Mouse (Mus musculus) R1 (cell line): ENCODE data around the gene Tob1.

ENCODE experiments used
- DNase-seq: peaks from one replicate; pipeline ENCODE4 v3.0.0-alpha.2; 2018; ENCODE audit warnings: low read depth, low spot score

The Tob1 gene

DNA sequence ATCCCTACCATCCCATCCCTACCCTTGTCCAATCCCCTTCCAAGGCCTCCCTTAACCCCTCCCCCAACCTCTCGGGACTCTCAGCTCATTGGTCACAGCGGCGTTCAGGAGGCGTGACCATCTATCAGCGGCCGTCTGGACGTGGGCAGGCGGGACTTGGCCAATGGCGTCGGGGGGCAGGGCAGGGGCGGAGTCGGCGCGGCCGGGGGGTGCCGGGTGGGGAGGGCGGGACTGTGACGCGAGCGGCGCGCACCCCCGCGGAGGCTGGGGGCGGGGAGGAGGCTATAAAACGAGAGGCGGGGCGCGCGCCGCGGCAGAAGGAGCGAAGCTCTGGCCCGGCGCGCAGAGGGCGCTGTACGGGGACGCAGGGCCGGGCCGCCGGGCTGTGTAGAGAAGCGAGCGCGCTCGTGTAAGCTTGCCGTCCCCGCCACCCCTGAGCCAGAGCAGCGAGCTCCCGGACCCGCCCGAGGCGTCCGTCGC, at the start of gene Tob1:
TSS of gene Tob1 (plus strand) at position 331 of the 480 bp plus-strand sequence.
- DNase-seq = peak; percentile 100

DNA sequence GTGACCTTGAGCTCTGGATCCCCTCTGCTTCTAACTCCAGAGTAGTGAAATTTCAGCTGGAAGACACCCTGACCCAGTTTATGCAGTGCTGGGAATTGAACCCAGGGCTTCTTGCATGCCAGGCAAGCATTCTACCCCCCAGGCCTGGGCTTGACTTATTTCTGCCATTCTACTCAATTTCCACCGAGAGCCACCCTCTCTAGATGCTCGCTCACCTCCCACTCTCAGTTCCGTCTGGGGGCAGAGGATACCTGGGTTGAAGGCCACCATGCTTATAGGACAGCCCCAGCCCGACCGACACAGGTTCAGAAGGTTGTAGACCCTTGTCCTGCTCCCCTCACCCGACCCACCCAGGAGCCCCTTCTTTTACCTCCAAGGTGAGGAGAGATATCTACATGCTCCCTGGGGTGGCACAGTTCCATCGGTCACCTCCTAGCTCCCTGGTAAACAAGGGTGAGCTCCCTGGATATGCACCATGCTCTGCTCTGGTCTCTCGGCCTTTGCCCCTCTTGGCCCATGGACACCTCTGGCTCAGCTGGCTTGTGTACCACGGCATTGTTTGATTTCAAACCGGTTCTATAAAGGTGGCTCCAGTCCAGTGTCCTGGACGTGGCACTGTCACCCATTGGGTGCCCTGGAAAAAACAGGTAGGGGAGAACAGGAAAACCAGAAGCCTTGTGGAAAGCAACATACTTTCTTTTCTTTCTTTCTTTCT, 49.2 kb upstream of the Tob1 start:
- no peak for DNase-seq

DNA sequence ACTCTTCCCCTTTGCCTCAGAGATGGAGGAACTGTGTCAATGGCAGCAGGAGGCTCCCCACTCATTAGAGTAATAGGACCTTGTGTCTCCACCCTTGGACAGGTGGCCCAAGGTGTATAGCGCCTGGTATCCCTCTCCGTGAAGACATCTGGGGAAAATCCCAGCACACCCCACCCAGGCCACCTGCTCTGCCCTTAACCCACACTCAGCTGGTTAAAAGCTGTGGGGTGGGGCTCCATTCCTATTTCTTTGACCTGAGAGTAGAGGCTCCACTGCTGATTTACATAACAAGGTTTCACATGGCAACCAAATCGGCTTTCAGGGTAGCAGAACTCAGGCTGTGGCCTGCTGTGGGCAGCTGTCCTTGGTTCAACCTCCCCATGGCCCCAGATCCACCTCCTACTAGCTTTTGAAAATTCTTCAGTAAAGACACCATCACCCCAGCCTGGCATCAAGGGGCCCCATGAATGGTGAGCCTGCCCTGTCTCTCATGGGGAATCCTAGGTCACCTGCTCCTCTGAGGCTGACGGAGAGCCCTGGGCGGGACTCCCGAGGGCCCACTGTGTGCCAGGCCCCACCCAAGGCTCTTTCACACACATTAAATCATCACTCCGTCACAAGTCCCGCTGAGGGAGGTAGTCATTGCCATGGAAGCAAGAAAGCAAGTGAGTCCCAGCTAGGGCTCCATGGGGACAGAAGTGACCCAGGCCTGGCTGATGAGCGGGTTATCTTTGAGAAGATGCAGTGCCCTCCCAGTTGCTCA, 48.1 kb upstream of the Tob1 start:
- DNase-seq = peak; percentile 91

DNA sequence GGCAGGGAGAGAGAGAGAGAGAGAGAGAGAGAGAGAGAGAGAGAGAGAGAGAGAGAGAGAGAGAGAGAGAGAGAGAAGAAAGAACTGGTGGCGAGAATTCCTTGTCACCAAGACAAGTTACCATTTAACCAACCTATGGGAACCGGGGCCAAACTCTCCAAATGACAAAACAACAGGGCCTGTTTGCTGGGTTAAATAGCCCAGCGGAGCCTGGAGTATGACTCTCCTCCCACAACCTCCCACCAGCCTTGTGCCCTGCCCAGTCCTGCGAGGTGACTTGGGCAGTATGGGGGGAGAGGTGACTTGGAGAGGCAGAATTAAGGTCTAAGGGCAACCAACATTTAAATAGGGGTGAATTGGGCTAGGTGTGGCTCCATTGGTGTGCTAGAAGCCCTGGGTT, 45.5 kb upstream of the Tob1 start:
- no peak for DNase-seq

DNA sequence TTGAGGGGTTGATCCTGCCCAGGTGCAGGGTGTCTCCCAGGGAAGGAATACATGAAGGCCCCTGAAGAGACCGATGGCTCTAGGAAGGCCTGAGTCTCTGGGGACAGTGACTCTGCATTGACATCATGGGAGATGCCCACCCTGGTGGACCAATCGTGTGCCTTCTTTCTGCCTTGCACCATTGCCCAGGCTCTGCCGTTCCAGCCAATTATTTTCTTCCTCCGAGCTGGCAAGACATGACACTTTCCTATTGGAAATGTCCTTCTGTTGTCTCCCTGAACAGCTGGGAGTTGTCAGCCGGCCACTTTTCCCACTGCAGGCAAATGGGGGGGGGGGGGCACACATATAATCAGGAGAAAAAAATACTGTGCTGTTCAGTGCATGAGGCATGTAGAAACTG, 43.0 kb upstream of the Tob1 start:
- DNase-seq = no peak

DNA sequence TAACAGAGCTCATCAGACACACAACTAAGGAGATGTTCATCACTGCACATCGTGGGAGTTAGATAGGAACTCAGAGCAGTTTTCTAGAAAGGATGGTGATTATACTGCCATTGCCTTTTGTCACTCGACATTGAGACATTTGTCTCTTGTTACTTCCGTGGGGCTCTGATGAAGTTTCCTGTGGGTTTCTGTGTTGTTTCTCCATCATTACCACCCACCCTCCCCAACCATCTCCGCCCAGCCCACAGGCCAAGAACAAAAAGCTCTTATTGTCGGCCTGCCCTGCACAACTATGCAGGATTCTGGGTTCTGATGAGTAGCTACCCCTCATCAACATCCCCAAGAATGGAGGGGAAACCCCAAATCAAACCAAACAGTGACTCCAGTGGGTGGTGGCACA, 41.7 kb upstream of the Tob1 start:
- no peak for DNase-seq

DNA sequence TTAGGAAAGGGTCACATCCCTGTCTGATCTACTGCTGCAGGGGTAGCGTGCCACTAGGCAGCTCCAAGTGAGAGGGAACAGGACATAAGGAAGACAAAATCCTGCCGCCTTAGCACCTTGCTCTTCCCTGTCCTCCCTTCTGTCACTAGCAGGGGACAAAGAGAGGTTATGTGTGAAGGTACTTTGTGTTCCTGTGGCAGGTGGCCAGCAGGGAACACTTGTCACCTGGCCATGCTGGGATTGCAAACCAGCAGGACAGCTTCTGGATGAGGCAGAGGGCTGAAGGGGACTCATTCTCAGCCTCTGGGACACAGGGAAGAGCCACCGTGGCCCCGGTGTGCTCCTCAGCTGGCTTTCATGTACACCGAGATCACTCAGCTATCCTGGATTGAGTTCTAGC, 39.6 kb upstream of the Tob1 start:
- DNase-seq = no peak

DNA sequence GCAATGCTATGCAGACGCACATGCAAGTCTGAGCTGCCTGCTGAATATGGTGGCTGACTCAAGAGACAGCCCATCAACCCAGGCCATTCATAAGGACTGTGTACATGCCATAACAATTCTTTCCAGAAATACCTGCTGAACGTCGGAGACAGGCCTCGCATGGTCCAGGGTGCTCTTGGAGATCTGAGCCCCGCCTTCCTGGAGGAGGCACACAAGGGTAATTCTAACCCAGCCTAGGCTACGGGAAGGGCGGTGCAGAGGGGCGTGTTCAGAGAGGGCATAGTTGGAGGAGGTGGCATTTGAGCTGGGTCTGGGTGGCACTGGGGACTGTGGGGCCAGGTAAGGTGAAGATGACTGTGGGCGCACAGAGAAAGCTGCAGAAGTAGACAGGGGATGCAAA, 39.1 kb upstream of the Tob1 start:
- DNase-seq = no peak

DNA sequence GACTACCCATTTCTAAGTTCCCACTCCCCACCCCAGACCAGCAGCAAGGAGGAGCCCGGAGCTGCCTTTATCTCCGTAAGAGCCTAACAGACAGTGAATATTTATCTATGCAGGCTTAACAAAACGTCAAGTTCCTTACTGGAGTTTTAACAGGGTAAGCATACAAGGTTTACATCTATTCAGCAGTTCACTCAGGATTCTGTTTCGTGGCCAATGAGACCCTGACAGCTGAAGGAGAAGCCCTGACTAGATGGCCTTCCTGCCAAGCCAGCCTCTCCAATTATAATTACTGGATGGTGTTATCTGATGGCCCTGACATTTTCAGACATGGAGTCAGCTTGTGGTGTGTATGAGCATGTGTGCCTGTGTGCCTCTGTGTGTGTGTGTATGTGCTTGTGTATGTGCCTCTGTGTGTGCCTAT, 37.5 kb upstream of the Tob1 start:
- no peak for DNase-seq

DNA sequence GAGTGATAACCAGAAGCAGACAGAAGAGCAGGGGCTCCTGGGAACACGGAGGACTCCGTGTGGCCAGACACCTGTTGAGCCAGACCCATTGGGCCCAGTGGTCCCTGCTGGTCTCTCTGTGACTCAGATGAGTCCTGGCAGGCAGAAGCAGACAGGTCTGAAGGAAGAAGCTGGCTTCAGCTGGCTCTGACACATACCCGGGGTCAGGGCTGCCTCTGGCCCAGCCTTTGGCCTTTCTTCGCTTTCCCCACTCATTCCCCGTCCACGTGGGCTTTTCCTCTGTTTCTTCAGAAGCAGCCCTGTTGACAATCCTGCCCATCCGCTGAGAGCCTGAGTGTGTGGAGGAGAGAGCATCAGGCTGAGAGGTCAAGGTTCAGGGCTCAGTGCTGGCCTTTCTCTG, 36.0 kb upstream of the Tob1 start:
- DNase-seq = no peak

DNA sequence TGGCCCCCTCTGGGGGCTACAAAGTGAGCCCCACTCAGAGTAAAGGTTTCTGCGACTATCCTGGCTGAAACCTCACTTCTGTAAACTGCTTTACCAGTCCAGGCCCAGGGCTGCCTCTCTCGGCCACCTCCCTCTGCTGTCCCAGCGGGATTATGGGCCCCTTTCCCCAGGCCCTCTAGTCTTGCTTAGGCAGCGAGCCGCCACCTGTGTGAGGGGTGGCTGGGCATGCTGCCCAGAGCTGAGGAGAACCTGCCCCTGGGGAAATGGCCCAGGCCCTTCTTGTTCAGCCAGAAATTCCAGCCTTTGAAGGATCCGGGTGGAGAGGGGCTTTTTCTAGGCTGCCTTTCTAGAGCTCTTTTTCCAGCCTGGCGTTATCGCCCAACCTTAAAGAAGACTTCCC, 35.6 kb upstream of the Tob1 start:
- no peak for DNase-seq

DNA sequence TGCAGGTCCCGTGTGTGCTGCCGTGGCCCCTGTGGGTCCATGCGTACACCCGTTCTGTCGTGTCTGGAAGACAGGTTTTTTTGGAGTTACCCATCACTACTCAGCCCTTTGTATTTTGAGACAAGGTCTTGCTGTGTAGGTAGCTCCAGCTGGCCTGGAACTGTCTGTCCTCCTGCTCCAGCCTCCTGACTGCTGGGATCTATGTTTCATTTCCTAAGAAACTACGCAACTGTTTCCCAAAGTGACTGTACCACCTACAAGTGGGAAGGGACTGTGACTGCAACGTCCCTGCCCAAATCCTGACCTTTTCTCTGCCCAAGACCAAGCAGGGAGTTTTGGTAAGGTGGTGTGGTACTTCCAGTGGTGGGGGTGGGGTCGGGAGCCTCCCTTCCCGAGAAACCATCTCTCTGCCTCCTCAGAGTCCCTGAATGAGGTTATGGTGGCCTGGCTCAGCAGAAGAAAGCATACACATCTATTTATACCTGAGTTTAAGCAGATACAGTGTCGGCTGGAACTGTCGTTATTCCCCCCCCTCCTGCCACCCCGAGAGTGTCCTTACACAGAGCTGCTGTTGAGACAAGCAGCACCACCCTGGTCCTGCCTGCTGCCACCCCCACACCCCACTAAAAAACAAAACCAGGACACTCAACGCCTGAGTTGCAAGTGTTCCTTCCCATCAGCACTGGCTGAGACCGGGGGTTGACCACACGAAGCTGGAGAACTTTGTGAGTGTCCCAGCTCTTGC, 33.2 kb upstream of the Tob1 start:
- DNase-seq = no peak

DNA sequence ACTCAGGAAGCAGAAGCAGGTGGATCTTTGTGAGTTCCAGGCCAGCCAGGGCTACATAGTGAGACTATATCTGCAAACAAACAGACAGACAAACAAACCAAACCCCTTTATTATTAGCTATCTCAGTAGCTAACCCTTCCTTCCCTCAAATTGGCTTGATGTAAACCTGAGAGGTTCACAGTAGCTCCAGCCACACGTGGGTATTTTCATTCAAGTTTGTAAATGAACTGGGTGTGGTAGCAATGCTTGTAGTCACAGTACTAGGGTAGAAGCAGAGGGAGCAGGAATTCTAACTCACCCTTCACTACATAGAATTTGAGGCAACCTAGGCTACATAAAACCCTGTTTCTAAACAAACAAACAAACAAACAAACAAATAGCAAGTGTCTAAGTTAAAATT, 31.5 kb upstream of the Tob1 start:
- DNase-seq = peak; percentile 72

DNA sequence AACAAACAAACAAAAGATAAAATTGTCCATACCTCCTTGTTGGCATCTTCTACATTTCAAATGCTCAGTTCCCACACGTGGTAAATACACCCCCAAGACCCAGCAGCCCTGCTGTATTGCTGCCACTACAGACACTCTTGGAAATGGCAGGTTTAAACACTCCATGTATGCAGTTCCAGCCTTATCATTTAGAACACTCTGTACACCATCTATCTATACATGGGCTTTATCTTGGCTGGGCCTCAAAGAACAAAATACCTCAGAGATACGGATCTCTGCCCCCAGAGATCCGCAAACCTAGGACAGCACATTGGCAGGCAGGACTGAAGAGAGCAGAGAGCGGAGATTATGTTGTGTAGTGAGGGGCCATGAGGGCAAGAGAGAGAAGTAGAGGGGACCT, 31.1 kb upstream of the Tob1 start:
- DNase-seq = no peak

DNA sequence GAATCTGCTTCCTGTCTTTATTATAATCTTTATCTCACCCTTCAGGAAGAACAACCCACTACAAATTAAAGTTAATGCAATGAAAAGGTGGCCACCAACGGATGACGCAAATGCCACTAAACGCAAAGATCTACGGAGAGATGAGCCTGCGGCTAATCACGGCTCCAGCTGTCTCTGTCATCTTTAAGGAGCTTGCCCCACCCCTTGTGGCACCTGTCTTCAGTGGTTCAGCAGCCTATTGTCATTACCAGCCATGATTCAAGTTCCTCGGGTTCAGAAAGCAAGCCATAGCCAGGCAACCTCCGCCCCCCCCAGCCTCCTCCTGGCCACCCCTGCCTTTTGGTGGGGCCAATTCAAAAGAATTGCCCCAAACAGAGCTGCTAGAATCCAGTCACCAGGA, 29.6 kb upstream of the Tob1 start:
- DNase-seq = no peak

DNA sequence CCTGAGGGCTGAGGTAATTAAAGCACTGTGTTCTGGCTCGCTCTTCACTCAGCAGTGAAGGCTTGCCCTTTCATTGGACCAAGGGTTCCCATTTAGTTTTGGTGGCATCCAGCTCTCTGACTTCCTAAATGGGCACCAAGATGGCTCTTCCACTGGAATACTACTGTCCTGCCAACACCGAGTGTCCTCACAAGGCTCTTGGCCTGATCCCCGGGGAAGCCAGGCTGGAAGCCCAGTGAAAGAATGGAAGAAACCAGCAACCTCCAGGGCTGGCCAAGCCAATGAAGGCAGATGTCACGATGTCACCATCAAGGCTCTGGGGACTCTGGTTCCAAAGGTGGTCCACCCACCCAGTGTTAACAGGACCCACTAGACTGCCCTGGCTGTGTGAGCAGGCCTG, 28.5 kb upstream of the Tob1 start:
- DNase-seq = no peak

DNA sequence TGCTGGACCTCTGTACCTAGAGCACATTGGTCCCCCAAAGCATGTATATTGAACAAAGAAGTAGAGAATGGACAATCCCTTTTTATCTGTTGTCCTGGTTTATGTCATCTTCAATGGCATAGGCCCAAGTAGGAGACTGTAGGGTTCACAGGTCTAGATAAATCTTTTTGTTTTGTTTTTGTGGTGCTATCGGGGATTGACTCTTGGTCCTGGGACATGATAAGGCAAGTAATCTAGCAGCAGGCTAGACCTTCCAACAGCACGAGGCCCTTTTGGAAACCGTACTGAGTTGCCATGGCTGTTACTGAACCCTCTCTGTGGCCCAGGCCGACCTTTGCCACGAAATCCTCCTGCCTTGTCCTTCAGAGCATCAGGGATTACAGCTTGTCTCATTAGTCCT, 28.1 kb upstream of the Tob1 start:
- DNase-seq = no peak

DNA sequence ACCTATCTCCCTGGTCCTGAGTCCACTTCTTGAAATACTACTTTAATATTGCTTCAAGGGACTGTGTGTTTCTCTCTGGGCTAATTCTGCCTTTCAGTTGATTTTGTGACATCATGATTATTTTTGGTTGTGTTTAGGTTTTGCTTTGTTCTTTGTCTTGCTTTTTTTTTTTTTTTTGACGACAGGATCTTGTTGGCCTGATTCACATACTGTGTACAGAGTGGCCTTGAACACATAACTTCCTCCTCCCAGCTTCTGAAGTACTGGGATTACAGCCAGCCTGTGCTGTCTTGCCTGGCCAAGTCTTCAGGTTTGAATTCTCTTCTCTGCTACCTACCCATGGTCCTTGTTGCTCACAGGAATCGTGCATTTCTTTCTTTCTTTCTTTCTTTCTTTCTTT, 27.6 kb upstream of the Tob1 start:
- no peak for DNase-seq

DNA sequence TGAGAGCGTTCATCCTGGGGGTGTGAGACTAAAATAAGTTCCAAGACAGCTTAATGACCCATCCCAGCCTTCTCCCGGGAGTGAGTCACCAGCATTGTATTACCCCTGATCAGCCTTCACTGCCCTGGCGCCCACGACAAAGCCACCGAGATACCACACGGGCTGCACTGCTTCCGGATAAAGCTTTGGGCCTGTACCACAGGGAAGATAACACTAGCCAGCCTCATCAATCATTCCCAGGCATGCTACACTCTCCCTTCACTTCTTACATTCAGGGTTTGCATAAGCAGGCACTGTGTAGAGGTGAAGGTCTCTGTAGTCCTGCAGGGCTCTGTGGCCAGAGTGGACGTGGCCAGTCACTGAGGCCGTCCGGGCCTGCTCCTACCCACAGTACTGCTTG, 21.7 kb upstream of the Tob1 start:
- DNase-seq = no peak

DNA sequence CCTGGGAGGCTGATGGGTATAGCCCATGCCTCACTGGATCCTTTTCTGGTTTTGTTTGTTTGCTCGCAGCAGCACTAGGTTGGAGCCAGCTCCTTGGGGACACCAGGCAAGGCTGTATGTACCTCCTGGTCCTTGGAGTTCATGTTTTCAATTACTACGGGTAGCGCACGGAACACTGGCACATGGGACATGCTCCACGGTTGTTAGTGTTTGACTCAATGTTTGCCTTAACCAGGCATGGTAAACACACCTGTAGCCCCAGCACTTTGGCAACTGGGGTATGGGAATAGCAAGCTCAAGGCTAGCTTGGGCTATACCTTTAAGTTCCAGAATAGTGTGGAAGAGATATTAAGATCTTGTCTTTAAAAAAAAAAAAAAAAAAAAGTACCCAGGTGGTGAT, 20.6 kb upstream of the Tob1 start:
- DNase-seq = no peak

DNA sequence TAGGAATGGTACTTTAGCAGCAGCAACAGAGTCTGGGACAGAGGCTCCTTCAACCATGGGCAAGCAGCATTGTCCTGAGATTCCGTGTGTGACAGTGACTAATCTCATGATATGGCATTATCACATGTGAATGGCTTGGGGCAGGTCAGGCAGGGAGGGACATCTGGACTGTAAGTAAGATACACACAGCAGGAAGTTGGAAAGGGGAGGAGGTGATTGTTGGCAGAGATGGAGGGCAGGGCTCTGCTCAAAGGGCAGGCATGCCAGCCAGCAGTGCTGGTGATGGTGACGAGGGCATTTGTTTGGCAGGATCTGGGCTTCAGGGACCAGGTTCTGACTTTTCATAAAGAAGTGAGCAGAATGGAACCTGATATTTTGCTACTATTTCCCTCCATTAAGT, 18.1 kb upstream of the Tob1 start:
- DNase-seq = no peak

DNA sequence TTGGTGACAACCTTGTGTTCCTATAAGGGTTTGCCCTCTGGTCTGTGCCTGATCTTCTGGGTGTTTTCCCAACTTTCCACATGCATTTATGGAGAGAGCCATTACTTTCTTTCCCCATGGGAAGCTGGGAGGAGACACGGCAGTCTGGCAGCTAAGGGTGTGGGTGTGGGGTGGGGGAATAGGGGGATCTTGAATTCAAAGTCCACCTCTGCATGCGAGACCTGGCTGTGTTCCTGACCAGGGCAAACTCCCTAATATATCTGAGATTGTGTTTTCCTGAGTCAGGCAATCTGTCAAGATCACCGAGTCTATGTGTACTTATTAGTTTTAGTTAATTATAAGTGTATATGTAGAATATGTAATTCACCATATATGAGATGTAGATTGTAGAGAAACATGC, 14.9 kb upstream of the Tob1 start:
- DNase-seq = no peak
